Mouse (Mus musculus): ENCODE measurements around the gene Sdhb. TPM values are rescaled to one million over a fixed set of nuclear protein-coding genes. Genes with fewer than 3 reads are reported as not detected.

The Sdhb gene
- 268 TPM for polyA plus RNA-seq (2017; shearing (Covaris generic))

DNA sequence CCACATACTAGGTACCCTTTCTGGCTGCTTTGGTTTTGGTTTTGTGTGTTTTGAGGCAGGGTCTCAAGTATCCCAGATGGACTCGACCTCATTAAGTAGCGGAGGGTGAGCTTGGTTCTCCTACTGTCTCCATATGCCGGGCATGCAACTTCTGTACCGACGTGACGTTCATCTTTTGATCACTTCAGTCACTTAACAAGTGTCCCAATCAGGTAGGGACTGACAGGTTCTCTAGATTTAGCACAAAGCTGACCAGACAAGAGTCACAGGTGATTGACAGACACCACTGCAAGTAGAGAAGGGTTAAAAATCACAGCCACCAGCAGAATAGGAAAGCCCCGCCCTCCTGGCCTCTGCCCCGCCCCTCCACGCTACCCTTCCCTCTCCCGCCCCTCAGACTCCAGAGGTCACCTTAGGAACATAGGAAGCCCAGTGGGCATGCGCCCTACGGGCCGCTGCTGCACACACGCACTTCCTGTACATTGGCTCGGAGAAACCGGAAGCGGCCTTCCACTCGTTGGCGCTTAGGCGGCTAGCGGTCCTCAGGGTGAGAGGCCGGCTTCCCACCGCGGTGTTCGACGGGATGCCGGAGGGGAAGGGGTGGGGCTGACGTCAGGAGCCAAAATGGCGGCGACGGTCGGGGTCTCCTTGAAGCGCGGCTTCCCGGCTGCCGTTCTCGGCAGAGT, at the start of gene Sdhb:
Sdhb (plus strand) TSS at position 423 of the 686 bp plus-strand sequence.

DNA sequence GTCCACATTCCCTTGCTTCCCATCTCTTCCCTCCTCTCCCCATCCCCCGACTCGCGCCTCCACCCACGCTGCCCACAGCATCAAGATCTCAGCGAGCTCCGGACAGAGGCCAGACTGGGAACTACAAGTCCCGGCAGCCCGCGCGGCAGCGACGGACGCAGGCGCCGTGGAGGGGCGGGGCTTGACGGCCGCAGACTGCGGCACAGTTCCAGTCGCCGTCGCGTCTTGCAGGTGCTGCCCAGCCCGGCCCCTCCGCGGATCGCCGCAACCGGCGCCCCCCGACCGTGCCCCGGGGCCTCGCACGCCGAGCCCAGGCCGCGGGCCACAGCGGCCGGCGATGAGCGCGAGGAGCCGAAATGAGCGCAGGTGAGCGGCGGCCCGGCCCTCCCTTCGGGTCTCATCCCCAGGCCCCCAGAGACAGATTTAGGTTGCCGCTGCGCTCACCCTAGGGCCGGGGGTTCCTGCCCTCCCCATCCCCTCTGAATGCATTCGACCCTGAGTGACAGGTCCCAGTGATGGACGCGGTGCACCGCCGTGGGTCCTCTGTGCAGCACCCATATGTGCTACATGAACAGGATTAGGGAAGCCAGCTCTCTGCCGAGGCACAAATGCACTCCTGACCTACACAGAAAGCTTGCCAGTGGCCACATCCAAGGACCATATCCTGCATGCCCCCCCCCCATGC, 25.9 kb downstream of the Sdhb start, which contains the start of gene Atp13a2:
Atp13a2 (plus strand) TSS at position 163 of the 685 bp plus-strand sequence.

DNA sequence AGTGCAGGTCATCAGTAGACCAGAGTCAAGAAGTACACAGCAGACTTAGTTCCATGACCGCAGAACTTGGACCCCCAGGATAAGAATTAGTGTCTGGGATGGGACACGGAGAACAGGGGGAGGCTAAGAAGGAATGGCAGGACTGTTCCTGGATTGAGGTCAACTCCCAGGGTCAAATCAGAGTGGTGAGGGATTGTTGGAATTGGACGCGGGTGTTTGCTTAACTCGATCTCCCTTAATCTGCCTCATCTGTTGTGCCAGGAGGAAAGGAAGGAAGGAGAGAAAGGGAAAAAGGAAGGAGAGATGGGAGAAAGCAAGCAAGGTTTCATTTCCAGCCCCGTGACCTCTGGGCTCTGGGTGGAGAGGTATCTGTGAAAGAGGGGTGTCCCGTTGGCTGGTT, 49.1 kb downstream of the Sdhb start, which contains the start of gene Mfap2:
Mfap2 (plus strand) TSS at position 301 of the 400 bp plus-strand sequence.

Other genes starting within 250 kb of the Sdhb start
- gene Padi6, start 218.6 kb upstream of the Sdhb start, polyA plus RNA-seq (2017; shearing (Covaris generic)), result not detected
- gene Padi4, start 187.0 kb upstream of the Sdhb start, polyA plus RNA-seq (2017; shearing (Covaris generic)), result 0.84 TPM
- gene Padi3, start 150.6 kb upstream of the Sdhb start, polyA plus RNA-seq (2017; shearing (Covaris generic)), result 0.28 TPM
- 0.51 TPM for gene Padi1, start 115.4 kb upstream of the Sdhb start, polyA plus RNA-seq (2017; shearing (Covaris generic))
- gene Padi2, start 54.9 kb upstream of the Sdhb start, polyA plus RNA-seq (2017; shearing (Covaris generic)), result 13.2 TPM
- 58.0 TPM for gene Atp13a2, start 25.7 kb downstream of the Sdhb start, polyA plus RNA-seq (2017; shearing (Covaris generic))
- not detected for gene Mfap2, start 49.2 kb downstream of the Sdhb start, polyA plus RNA-seq (2017; shearing (Covaris generic))
- 5.6 TPM for gene Crocc, start 99.3 kb downstream of the Sdhb start, polyA plus RNA-seq (2017; shearing (Covaris generic))
- 141 TPM for gene Necap2, start 117.2 kb downstream of the Sdhb start, polyA plus RNA-seq (2017; shearing (Covaris generic))
- gene Spata21, start 127.1 kb downstream of the Sdhb start, polyA plus RNA-seq (2017; shearing (Covaris generic)), result 0.49 TPM
- 62.5 TPM for gene Szrd1, start 178.6 kb downstream of the Sdhb start, polyA plus RNA-seq (2017; shearing (Covaris generic))
- gene Fbxo42, start 186.7 kb downstream of the Sdhb start, polyA plus RNA-seq (2017; shearing (Covaris generic)), result 22.4 TPM

Measured in CD4-positive, CD25-positive, alpha-beta regulatory T cell (primary cell).